Mouse (Mus musculus): ENCODE measurements around the gene Cfap299.

The Cfap299 gene

DNA sequence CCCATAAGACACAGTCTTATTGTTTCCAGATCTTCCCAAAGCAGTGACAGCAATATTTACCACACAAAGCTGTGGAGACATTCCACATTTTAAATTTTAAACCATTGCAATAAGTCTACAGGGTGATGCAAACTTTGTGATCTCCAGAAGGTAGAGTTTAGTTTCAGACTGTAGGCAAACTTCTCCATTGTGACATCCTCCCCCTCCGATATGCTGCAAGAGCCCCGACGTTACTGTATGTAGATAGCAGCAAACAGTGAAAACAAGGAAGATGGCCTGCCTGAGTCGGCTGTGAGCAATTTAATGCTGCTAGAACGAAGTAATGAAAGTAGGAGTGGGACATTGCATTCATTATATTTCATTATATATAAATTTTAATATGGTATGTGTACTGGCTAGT, 359.1 kb downstream of the Cfap299 start:
- DNase-seq = no peak

DNA sequence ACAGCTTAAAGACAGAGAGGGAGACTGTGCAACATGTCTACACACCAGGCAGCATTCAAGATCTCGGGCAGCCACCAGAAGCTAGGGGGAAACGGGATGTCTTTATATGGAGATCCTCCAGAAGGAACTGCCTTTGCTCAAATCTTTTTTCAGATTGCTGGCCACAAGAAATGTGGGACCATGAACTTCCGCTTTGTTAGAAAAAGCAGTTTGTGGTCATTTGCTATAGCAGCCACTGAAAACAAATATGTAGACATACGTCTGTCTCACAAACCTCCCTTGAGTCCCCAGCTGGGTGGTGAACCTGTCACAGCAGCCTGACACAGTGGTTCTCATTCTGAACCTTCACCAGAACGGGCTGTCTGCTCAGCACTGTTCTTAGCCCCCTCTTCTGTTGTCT, 363.0 kb downstream of the Cfap299 start:
- no peak for DNase-seq

DNA sequence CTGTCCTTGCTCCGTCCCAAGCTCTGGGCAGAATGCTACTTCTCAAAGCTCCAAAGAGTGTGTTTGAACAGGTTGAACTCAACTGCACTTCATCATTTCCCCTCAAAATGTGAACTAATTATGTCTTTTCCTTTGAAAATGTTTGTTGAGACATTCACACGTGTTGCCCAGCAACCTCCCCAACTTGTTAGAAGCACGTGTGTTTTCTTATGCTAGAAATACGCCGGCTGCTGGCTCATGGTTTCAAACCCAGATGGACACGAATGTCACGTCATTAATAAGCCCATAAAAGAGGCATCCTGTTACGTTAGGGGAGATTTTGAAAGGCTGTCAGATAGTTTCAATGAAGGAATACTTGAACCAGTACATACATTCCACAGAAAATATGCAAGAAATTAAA, 367.2 kb downstream of the Cfap299 start:
- no peak for DNase-seq

DNA sequence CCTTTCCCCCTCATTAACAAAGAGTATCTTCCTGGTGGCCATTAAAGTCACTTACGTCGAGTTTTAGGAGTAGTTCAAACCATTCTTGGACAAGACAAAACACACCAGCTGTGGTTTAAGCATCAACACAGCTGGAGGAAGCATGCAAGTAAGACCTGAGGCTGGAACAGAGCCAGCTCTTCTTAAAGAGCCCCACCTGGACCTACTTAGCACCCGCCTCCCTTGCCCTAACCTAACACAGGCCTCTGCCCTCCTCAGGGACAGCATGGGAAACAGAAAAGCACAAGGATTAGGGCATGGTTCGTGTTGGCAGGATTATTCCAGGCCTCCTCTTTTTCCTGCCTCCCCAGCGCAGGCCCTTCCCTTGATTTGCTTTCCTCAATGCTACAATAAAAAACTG, 374.9 kb downstream of the Cfap299 start:
- DNase-seq = no peak

DNA sequence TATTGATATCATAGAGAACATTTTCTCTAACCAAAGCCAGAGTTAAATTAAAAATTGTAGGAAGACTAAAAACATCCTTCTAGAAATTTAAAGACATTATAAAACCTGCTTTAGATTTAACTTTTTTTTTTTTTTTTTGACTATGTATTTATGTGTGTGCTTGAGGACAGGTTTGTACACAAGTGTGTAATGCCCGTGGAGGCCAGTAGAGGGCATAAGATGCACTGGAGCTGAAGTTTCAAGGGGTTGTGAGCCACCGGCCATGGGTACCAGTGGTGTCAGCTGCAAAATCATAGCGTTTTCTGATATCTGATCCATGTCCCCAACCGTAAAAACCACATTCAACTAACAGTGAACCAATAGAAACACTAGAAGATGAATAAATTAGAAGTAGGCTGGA, 377.5 kb downstream of the Cfap299 start:
- DNase-seq = no peak

DNA sequence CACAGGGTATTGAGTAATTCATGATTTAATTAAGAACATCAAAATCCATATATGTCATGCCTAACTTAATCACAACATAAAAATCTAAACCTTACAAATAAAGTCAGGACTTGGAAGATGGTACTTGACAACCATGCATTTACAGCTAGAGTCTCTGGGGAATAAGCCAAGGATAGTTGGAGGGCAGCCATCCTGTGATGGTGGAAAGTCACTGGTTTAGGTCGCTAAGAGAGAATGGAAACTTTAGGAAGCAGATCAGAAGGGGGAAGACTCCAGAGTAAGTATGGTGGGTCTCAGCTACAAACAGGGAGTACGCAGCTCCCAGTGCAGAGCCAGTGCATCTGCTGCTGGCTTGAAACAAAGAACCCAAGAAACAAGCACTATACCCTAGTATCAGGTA, 386.3 kb downstream of the Cfap299 start:
- DNase-seq = no peak

DNA sequence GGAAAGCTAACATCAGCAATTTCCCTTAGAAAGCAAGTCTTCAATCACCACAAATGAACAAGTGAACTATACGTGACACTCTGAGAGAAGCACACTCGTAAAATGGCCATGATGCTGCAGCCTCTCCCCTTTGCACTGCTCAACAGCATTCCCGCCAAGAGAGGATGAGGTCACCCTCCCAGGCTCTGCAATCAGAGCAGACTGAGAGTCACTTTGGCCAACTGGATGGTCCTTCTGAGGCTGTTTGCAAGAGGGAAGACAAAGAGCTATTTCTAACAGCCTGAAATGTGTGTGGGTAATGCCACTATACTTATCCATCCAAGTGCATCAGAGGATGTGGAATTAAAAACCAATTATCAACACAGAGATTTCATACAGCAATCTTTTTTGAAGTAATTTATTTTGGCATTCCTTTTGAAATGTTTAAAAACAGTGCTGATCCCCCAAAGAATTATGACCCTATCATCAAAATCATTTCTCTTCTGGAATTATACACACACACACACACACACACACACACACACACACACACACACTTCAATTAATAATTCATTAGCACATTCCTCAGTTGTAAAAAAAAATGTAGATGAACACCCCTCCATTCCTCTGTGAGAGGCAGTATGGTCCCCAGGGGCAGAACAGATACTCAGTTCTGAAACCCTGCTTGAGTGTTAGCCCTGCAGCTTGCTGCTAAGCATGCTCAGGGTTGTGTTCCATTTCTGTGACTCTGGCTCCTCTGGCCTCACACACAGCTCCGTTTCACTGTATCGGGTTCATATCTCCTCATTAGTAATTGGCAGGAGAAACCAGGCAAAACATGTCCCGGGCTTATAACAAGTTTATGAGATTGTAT, 403.3 kb downstream of the Cfap299 start:
- DNase-seq = no peak

DNA sequence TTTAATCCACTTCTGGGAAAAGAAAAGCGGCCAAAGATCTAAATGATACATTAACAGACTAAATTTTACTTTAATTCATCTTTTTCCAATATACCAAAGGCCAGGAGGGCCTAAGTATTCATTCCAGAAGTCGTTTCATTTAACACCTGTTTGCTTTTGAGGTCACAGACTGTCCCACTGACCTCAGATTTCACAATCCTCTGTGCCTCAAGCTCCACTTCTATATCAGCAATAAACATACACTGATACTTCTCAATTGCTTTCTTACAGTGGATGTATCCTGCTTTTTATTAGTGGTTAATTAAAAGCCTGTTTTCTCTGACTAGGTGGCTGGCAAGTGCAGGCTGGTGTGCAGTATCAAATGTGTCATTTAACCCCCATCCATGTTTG, 403.9 kb downstream of the Cfap299 start:
- DNase-seq = no peak

DNA sequence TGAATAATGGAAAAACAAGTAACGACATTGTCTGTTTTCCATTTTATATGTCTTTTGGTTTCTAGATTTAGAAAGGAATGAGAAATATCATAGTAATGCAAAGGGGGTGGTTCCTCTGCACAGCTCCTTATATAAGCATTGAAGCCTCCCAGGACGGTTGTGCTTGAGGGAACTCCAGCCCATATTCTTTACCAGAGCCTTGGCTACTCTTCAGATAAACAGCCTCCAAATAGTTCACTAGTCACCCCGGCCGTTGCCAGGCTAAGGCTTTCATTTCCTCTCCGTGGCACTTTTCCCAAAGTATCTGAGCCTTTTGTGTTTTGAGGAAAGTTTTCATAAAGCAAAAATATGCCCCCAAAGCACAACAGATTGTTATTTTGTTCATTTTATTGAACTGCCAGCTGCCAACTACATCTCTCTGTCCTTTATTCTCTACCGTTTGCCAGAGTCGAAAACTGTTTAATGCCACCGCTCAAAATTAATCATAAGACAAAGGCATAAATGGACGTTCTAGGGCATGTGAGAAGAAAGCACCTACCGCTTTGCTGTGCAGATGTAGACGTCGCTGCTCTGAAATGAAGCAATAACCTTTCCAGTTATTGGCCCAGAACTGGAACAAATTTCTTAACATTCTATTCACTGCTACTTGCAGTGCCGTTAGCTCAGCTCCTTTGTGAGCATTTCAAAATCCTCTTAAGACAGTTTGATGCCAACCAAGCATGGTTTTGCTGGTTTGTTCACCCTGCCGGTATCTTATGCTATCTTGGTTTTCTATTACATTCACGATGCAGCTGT, 433.0 kb downstream of the Cfap299 start:
- no peak for DNase-seq

DNA sequence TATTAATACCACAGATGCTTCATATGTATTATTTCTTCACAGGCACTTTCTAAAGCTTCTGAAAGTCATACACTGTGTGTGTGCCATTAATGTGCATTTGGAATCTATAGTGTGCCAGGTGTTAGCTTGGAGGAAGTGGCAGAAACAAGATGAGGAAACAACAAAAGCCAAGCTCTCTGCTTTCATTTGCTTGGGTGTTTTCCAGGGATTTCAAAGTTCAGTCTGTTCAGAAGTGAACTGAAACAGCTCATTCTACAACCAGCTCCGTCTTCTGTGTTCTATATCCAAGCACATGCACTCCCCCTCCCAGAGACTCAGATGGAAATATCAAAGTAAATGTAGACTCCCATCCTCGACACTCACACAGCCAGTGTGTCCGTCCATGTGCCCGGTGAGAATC, 449.5 kb downstream of the Cfap299 start:
- DNase-seq = no peak

DNA sequence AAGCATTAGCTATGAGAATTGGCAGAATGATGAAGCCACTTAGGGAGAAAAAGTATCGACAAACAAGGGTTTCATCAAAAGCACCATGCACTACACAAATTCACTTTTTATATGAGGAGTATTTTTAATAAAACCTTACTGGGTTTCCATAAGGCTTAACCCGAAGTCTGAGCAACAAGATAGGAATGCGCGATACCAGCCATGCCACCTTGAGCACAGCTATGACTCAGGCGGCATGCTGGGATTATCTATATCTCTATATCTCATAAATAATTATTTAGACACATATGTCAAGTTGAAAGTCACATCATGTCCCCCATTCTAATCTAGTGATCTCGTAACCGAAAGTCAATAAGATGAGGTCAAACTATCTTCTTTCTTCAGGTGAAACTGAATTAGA, 453.0 kb downstream of the Cfap299 start:
- no peak for DNase-seq

DNA sequence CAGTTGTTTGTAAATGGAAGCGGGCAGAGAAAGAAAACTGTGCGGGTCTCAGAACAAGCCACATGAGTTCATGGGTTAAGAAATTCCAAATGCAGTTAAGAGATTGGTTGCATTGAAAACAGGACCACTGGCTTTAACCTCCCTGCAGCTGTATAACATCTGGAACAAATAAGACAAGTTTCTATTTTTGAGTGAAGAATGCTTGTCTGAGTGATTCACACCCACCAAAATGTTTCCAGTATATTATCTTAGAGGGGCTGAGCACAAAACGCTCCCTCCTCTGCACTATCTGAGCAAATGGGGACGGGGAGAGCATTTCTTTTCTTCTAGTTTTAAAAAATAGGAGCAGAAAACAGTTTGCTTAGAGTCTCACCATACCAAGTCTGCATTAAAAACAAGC, 458.6 kb downstream of the Cfap299 start:
- no peak for DNase-seq

DNA sequence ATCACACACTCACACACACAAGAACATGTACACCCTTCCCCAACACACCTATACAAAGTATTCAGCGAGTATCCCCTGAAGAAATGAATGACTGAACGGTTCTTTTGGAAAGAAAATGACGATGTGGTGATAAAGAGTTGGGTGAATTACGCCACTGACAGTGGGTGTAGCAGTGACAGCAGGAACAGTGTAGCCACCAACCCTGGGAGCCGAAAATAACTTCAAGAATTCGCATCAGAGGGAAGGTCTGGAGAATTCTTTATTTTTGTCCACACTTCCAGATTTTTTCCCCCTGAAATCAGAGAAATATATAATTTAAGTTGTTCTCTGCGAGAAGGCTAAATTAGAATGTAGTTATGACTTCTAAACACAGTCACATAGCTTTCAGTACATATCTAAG, 459.5 kb downstream of the Cfap299 start:
- DNase-seq = no peak

DNA sequence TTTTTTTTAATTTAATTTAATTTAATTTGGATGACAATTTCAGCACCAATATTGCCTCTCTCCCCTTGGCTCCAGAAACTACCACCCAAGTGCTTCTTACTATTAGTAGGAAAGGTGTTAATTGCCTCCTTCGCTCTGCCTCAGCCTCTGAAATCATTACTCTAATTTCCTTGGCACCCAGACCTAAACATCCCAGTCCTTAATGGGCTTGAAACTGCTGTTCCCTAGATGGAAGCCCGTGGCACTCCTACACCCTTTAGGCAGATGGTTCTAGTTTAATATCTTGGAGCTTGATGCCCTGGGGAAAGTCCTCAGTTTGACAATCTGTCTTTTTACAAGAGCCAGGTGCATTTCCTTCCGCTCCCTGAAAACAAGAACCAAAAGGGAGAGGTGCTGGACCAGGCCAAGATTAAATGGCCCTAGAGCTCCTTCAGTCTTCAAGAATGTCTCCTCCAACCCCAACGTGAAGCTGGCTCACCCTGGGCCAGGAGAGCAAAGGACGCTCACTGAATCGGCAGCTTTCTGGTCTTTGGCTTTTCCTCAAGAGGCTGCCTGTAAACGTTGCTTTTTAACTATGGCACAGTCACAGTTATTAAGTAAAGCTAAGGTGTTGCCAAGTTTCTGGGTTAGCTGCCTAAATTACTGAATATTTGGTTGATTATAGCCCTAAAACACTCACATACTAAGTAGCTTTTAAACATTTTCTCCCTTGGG, 461.9 kb downstream of the Cfap299 start:
- no peak for DNase-seq

DNA sequence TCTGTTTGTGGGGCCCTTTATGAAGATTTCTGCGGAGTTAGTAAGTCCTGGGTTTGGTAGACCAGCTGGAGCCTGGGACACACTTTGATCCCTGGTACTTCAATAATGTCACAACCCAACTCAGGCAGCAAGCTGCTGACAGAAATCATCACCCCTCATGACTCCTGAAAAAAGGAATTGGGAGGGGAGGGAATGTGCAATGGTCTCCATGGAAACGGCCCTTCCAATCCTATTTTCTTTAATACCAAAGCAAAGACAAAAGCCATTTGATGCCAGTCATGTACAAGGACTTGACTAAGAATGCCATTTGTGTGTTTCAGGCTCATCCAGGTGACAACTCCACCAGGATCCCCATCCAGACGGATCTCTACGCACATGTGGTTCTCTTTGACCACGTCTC, 472.4 kb downstream of the Cfap299 start:
- DNase-seq = no peak

DNA sequence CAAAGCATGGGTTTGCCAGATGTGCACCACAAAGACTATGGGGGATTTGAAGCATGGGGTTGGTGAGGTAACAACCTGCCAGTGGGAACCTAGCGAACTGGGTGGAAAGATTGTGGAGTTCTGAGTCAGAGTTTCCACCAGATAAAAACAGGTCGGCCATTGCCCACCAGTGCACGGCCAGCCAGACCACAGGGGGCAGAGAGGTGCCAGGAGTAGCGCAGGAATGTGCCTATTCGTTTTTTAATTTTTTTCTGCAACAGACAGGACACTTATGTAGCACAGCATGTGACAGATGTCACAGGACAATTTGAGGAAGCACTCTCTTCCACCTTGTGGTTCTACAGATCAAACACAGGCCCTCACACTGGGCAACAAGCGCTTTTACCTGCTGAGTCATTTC, 475.7 kb downstream of the Cfap299 start:
- DNase-seq = no peak

DNA sequence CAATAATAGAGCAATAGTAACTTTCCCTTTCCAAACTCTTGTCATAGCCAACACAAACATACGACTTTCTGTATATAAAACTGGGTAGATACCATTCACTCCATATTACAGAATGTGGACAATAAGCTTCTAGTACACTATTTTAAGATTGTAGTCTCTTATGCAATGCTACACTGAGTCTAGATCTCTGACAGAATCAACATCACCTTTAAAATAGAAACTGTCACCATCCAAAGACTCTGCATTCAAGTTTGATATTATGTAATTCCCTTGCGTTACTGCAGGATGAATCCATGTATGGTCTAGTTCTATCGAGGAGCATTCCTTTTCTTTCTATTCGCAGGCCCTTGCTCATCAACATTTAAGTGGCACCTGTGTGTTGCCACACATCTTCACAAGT, 477.4 kb downstream of the Cfap299 start:
- DNase-seq = no peak

DNA sequence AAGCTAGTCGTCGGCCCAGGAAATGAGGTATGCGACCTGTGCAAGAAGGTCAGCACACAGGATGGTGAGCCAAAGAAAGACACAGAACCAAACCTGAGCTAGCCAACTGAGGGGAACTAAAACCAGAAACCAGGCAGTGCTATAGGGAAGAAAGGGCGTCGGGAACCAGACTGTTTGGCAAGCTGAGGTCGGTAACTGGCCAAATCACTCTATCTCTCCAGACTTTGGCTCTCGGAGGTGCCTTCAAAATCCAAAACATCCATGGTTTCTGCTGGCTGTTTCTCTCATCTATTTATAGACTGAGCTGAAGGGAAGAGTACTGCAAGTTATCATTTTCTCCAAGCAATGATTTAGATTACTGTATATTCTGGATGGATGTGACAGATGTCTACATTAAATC, 477.9 kb downstream of the Cfap299 start:
- DNase-seq = no peak

DNA sequence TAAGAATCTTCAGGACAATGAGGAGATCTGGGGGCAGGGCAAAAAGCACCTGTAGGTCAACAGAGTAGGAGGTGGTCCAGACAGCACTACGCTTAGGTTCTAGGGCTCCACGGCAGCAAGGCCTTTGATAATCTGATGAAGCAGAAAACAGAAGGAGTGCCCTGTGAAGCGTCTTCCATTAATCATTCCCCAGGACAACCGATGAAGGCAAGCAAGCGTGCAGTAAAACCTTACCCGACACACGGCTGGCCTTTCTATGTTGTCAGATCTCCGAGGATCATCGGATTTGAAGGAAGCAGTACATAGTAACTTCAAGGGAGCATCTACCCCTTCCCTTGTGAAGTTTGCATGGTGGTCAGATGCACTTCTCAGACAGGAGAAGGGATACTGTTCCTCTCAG, 478.8 kb downstream of the Cfap299 start:
- no peak for DNase-seq

DNA sequence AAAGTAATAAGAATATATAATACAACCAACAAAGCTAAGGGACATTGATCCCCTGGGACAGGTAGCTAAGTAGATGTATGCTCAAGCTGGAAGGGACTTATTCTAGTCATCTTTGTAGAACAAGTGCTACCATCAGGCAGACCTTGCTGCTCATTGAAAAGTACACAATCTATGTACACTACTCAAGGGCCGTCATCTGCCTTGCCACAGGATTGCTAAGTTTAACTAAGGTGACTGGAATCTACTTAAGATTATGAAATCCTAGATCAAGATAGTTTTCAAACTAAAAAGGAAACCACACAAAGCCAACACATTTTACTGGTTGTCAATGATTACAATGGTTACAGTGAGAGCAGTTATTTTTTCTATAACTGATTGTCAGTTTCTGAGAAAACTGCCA, 483.3 kb downstream of the Cfap299 start:
- no peak for DNase-seq

DNA sequence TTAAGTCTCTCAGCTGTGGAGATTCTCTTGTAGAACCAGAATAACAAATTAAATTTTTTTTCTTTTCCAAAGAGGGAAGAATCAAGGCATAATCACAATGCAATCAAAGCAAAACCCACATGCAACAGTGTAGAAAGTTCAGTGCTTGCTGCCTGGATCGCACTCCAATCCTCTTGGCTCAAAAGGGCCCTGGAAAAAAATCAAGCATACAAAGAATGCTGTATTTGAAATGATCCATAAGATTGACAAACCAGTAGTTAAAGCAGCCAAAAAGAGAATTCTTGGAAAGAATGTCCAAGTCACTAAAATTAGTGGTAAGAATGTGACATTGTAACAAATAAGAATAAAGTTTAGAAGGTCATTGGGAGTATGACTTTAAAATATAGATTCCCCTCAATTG, 486.2 kb downstream of the Cfap299 start:
- DNase-seq = no peak

DNA sequence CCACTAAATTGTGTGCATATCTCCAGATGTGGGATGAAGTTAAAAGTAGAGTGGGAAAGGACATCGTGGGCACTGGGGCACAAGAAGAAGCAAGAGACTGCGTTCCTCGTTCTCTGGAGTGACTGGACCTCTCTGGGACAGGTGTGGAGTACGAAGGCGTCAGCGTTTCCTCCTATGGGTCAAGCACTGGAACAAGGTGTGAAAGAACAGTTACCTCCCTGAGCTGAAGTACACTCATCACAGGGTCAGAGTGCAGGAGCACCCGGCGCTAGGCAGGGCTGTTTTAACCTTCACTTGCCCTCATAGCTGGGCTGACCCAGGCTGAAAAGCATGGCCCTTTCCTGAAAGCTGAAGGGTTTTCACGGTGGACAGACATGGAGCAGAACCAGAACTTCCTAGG, 504.7 kb downstream of the Cfap299 start:
- DNase-seq = no peak

DNA sequence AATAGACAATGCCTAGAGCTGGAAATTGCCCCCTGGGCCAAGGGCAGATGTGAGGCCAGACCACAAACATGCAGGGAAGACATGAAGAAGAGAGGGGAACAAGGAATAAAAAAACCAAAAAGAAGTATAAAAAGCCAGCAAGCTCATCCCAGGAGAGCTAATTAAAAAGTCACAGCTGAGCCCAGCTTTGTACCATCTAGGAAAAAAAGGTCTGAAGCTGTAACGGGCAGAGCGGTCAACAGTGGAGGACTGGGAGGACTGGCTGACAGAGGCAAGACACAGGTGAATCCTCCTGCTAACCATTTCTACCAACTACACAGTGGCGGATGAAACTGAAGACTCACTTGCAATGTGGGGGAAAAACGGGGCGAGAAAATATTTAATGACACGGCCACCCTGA, 505.2 kb downstream of the Cfap299 start:
- no peak for DNase-seq

All from kidney, adult 18-20 months (tissue).